27 mouse cellular contexts compared by ENCODE assay signal in the genomic region with DNA sequence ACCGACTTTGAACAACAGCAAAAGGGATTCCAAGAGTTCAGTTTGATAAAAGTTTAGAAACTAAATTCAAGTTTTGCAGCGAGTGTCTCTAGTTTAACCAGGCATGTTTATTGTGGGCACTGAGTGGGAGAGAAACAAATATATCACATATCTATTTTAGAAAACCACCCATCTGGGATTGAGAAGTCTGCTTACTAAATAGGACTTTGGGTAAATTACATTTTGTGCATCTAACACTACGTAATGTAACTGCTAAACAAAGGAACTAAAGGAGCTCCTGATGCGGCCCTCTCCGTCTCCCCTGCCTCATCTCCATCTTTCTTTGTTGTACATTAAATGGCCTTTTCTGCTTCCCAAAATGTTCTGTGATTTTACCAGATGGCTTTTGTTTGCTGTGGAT. TPM values are rescaled to one million over a fixed set of nuclear protein-coding genes. Genes with fewer than 3 reads are reported as not detected.
"Had no signal": no experiment of that assay in that cellular context is flagged by ENCODE, and none has a peak within 500 bp of the region (broad histone marks: within the 10 kb centered on the region; RNA-seq: fewer than 3 reads in every experiment).

No protein-coding gene starts in this region.

- H3K27ac ChIP-seq: gastrocnemius, adult 2 months; heart, embryonic 10.5 days; hindbrain, embryonic 10.5 days; hindbrain, embryonic 12.5 days; hindbrain, embryonic 14.5 days; intestine, embryonic 15.5 days; layer of hippocampus, adult 2 months; limb, embryonic 10.5 days; limb, embryonic 12.5 days; liver, embryonic 13.5 days; liver, embryonic 15.5 days had no signal

- H3K4me1 ChIP-seq: heart, embryonic 10.5 days; heart, embryonic 12.5 days; intestine, embryonic 15.5 days; limb, embryonic 10.5 days; limb, embryonic 12.5 days; liver, embryonic 13.5 days; liver, embryonic 15.5 days had no signal

- DNase-seq: gastrocnemius, adult 2 months; gastrocnemius, postnatal 14 days; gastrocnemius, postnatal 36 days; heart, adult 18-20 months; heart, postnatal 10 days; heart, postnatal 4 days; kidney, adult 18-20 months; kidney, adult 8-10 months; kidney, postnatal 10 days; kidney, postnatal 25 days; kidney, postnatal 4 days; liver; liver, embryonic 13.5 days; liver, postnatal 0 days had no signal

- ATAC-seq: hindbrain, embryonic 16.5 days; inflammation-experienced regulatory T-cells, adult 6 months; intestine, embryonic 15.5 days; intestine, postnatal 0 days; liver, postnatal 0 days had no signal

- H3K4me3 ChIP-seq: gastrocnemius, adult 2 months; heart, embryonic 10.5 days; heart, embryonic 12.5 days; hindbrain, embryonic 10.5 days; hindbrain, embryonic 12.5 days; intestine, embryonic 15.5 days; layer of hippocampus, adult 2 months; limb, embryonic 10.5 days; limb, embryonic 12.5 days; liver, embryonic 13.5 days; liver, embryonic 15.5 days had no signal

RNA-seq across cellular contexts. Expression of gene Pdzrn3, which starts 40.5 kb away (rescaled TPM):
- polyA plus RNA-seq: inflammation-experienced regulatory T-cells, adult 6 months had no signal
